8 mouse cellular contexts compared by ENCODE assay signal in the genomic region with DNA sequence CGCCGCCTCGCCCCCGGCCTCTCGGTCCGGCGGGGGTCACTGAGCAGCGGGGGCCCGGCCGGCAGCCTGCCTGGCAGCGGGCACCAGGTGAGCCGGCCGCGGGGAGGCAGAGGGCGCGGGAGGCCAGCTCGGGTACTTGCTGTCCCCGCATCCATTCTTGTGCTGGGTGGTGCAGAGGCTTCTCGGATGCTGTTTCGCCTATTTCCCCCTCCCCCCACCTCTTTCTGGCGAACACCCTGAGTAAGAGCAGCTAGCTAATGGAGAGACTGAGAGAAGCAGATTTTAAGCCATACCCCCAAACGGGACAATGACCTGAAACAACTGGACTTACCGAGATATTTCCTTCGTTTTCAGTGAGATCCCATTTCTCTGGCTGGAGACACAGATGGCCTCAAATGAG. TPM values are rescaled to one million over a fixed set of nuclear protein-coding genes. Genes with fewer than 3 reads are reported as not detected.
DNase-seq lines count a peak whose midpoint lies in the region; ATAC-seq and TF ChIP-seq lines count a peak whose summit lies in the region.

No protein-coding gene starts in this region.

- H3K27me3 ChIP-seq in heart, embryonic 11.5 days (ENCODE audit: control insufficient read depth, insufficient read depth, low read length): no peaks in the 10 kb centered on the region
- H3K27me3 ChIP-seq in E14TG2a.4 (ENCODE audit: insufficient read depth, low read length): no peaks in the 10 kb centered on the region
- H3K27me3 ChIP-seq in embryonic facial prominence, embryonic 11.5 days (ENCODE audit: control insufficient read depth, insufficient read depth, low read length): no peaks in the 10 kb centered on the region
- H3K27me3 ChIP-seq in hindbrain, embryonic 16.5 days (replicated peaks; ENCODE audit: control insufficient read depth, insufficient read depth, low read length): no peaks in the 10 kb centered on the region
- no peaks in the 10 kb centered on the region for H3K27me3 ChIP-seq in liver, embryonic 13.5 days

- H3K4me2 ChIP-seq in heart, embryonic 11.5 days: peak overlapping the region; percentile 86
- peak overlapping the region; percentile 74 for H3K4me2 ChIP-seq in embryonic facial prominence, embryonic 11.5 days (ENCODE audit: low read depth, low read length)
- H3K4me2 ChIP-seq in hindbrain, embryonic 16.5 days (ENCODE audit: low read length): peak overlapping the region; percentile 86
- H3K4me2 ChIP-seq in liver, embryonic 13.5 days: peak overlapping the region; percentile 87

- 0 out of 2 replicates have a peak, but pooled peaks cover 10% of the 10 kb centered on the region for H3K4me1 ChIP-seq in heart, embryonic 11.5 days (ENCODE audit: control insufficient read depth, insufficient read depth, low read length)
- peaks cover 20% of the 10 kb centered on the region for H3K4me1 ChIP-seq in E14TG2a.4 (replicated peaks; ENCODE audit: low read depth, low read length)
- no peaks in the 10 kb centered on the region for H3K4me1 ChIP-seq in embryonic facial prominence, embryonic 11.5 days (ENCODE audit: control insufficient read depth, insufficient read depth, low read length)
- peaks cover 12% of the 10 kb centered on the region for H3K4me1 ChIP-seq in hindbrain, embryonic 16.5 days (ENCODE audit: control insufficient read depth, insufficient read depth, low read depth, low read length)
- H3K4me1 ChIP-seq in liver, embryonic 13.5 days (replicated peaks): peaks cover 25% of the 10 kb centered on the region

- H3K36me3 ChIP-seq in heart, embryonic 11.5 days (ENCODE audit: control insufficient read depth, insufficient read depth, low read length): no peaks in the 10 kb centered on the region
- H3K36me3 ChIP-seq in E14TG2a.4 (ENCODE audit: insufficient read depth, low read length): peaks cover 35% of the 10 kb centered on the region
- H3K36me3 ChIP-seq in embryonic facial prominence, embryonic 11.5 days (replicated peaks; ENCODE audit: control insufficient read depth, insufficient read depth, low read depth, low read length): no peaks in the 10 kb centered on the region
- H3K36me3 ChIP-seq in hindbrain, embryonic 16.5 days (ENCODE audit: control insufficient read depth, insufficient read depth, low read length): peaks cover 2% of the 10 kb centered on the region; the same call in 1 of the 2 replicates
- H3K36me3 ChIP-seq in liver, embryonic 13.5 days: peaks cover 8% of the 10 kb centered on the region; the same call in 1 of the 2 replicates

- ATAC-seq in heart, embryonic 11.5 days (replicated peaks; ENCODE audit: insufficient number of reproducible peaks, low FRiP score, low TSS enrichment): peak; percentile 62
- ATAC-seq in embryonic facial prominence, embryonic 11.5 days (replicated peaks; ENCODE audit: insufficient number of reproducible peaks, low FRiP score, low TSS enrichment, low read depth): peak; percentile 80
- ATAC-seq in hindbrain, embryonic 16.5 days: peak; percentile 86
- no peak for ATAC-seq in liver, embryonic 13.5 days (ENCODE audit: low read depth)

- 1% methylated on average over 21 of the region's 24 CpGs for WGBS in heart, embryonic 11.5 days (ENCODE audit: insufficient replicate concordance)
- 0% methylated on average over 23 of the region's 24 CpGs for WGBS in embryonic facial prominence, embryonic 11.5 days
- 0% methylated on average over 11 of the region's 24 CpGs for WGBS in hindbrain, embryonic 16.5 days
- WGBS in liver, embryonic 13.5 days (ENCODE audit: insufficient replicate concordance): under 1% methylated on average over 24 of the region's 24 CpGs

- H3K27ac ChIP-seq in heart, embryonic 11.5 days (ENCODE audit: low read depth, low read length): peak overlapping the region; percentile 96
- peak overlapping the region; percentile 92 for H3K27ac ChIP-seq in embryonic facial prominence, embryonic 11.5 days (replicated peaks; ENCODE audit: low read depth, low read length)
- peak overlapping the region; percentile 99 for H3K27ac ChIP-seq in hindbrain, embryonic 16.5 days (ENCODE audit: low read depth, low read length)
- H3K27ac ChIP-seq in liver, embryonic 13.5 days: peak overlapping the region; percentile 86

- no peak for TF ChIP-seq CTCF in E14TG2a.4 (conservative IDR thresholded peaks at IDR 0.05; ENCODE audit: low read length)

- H3K9ac ChIP-seq in heart, embryonic 11.5 days (ENCODE audit: low read depth, low read length): peak overlapping the region; percentile 86
- peak overlapping the region; percentile 93 for H3K9ac ChIP-seq in embryonic facial prominence, embryonic 11.5 days (replicated peaks; ENCODE audit: low read length)
- peak overlapping the region; percentile 100 for H3K9ac ChIP-seq in hindbrain, embryonic 16.5 days (ENCODE audit: low read depth, low read length)
- peak overlapping the region; percentile 91 for H3K9ac ChIP-seq in liver, embryonic 13.5 days

- no peak for DNase-seq in heart, postnatal 25 days (ENCODE audit: low spot score)
- DNase-seq in embryonic facial prominence, embryonic 11.5 days (ENCODE audit: low spot score): peak; percentile 72
- no peak for DNase-seq in liver, embryonic 13.5 days
- peak; percentile 5 for DNase-seq in skeletal muscle tissue, adult 2 months (ENCODE audit: low read depth, low spot score)
- no peak for DNase-seq in urinary bladder, adult 18-20 months (ENCODE audit: low spot score in 2 of 2)

- no peaks in the 10 kb centered on the region for H3K9me3 ChIP-seq in heart, embryonic 11.5 days (replicated peaks; ENCODE audit: control insufficient read depth, low read length)
- H3K9me3 ChIP-seq in E14TG2a.4 (ENCODE audit: low read length): no peaks in the 10 kb centered on the region
- no peaks in the 10 kb centered on the region for H3K9me3 ChIP-seq in embryonic facial prominence, embryonic 11.5 days (replicated peaks; ENCODE audit: control insufficient read depth, low read length)
- H3K9me3 ChIP-seq in hindbrain, embryonic 16.5 days (ENCODE audit: control insufficient read depth, low read length): no peaks in the 10 kb centered on the region
- H3K9me3 ChIP-seq in liver, embryonic 13.5 days (replicated peaks): no peaks in the 10 kb centered on the region

- H3K4me3 ChIP-seq in heart, embryonic 11.5 days (ENCODE audit: low read depth, low read length): peak overlapping the region; percentile 91
- H3K4me3 ChIP-seq in E14TG2a.4 (replicated peaks; ENCODE audit: low read length): peak overlapping the region; percentile 95
- H3K4me3 ChIP-seq in embryonic facial prominence, embryonic 11.5 days (ENCODE audit: low read depth, low read length): peak overlapping the region; percentile 81
- H3K4me3 ChIP-seq in hindbrain, embryonic 16.5 days (ENCODE audit: low read length): peak overlapping the region; percentile 95
- peak overlapping the region; percentile 87 for H3K4me3 ChIP-seq in liver, embryonic 13.5 days (replicated peaks)

- intact Hi-C loops in heart, postnatal 25 days (cut with DNase I): loop anchor here (2.0 kb wide), 1 partner anchor 54 kb away; a partner anchor contains a TSS

RNA-seq across cellular contexts. Expression of a gene that starts 0.8 kb away (rescaled TPM):
- 18.7 and 18.9 TPM in 2 replicates for polyA plus RNA-seq in heart, embryonic 11.5 days (2014; fragmentation: Nextera tagmentation; extraction: Ambion mirVana)
- total RNA-seq in heart, postnatal 25 days (2021): 1 to 10 TPM; 6.9 to 9.8 TPM
- 49.0 and 53.2 TPM in 2 replicates for polyA plus RNA-seq in embryonic facial prominence, embryonic 11.5 days (2014; fragmentation: Nextera tagmentation; extraction: Ambion mirVana)
- polyA plus RNA-seq in hindbrain, embryonic 16.5 days (2015; fragmentation: Nextera tagmentation; extraction: Ambion mirVana): 19.4 and 22.3 TPM in 2 replicates
- 6.7 and 6.8 TPM in 2 replicates for polyA plus RNA-seq in liver, embryonic 13.5 days (2015; fragmentation: Nextera tagmentation; extraction: Ambion mirVana)

RNA-seq across cellular contexts. Expression of a gene that starts 54.8 kb away (rescaled TPM):
- polyA plus RNA-seq in heart, embryonic 11.5 days (2014; fragmentation: Nextera tagmentation; extraction: Ambion mirVana): 7.6 and 7.9 TPM in 2 replicates
- 1 to 10 TPM; 6.7 to 8.7 TPM for total RNA-seq in heart, postnatal 25 days (2021)
- polyA plus RNA-seq in embryonic facial prominence, embryonic 11.5 days (2014; fragmentation: Nextera tagmentation; extraction: Ambion mirVana): 19.5 and 20.6 TPM in 2 replicates
- 15.4 and 17.4 TPM in 2 replicates for polyA plus RNA-seq in hindbrain, embryonic 16.5 days (2015; fragmentation: Nextera tagmentation; extraction: Ambion mirVana)
- 4.2 and 5.2 TPM in 2 replicates for polyA plus RNA-seq in liver, embryonic 13.5 days (2015; fragmentation: Nextera tagmentation; extraction: Ambion mirVana)

Comparison
In these comparisons a context has a peak if more than half of its experiments do, and no peak if none do; other contexts are left out.
1. DNase-seq: peak in embryonic facial prominence, embryonic 11.5 days (single experiment) and skeletal muscle tissue, adult 2 months (single experiment); none in heart, postnatal 25 days (single experiment), liver, embryonic 13.5 days (single experiment) and urinary bladder, adult 18-20 months (0 of 2).
2. Peak in every context shown above with its lines, with median percentiles within 50 percentile points of each other: H3K27ac ChIP-seq, H3K4me2 ChIP-seq, H3K4me3 ChIP-seq and H3K9ac ChIP-seq.